Mouse (Mus musculus) liver, embryonic 14.5 days (tissue): ENCODE measurements around the gene Mybpc3.

Source experiments
- CTCF ChIP-seq: IDR thresholded peaks from 2 replicates; pipeline ENCODE4 v1.5.1; 2016; ENCODE audit warnings: antibody characterized with exemption, low read depth, control low read depth
- EP300 ChIP-seq: IDR thresholded peaks from 2 replicates; pipeline ENCODE4 v1.6.1; 2016; ENCODE audit warnings: antibody characterized with exemption, low read depth

DNA sequence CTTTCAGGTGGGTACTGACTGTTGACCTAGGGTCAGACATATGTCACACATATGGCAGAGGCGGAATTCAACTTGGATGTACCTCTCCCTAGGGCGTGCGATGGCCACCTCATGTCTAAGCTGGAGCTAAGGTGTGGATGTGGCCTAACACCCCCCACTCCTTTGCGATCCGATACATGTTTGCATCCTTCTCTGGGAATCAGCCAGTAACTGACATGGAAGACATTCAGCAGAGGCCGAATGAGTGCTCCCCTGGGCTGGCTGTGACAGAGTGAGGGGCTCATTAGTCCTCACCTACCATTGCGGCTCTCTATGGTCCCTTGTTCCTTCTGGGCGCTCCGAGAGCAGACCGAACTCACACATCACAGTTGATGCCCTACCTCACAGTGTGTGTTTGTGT is 46.9 kb upstream of the Mybpc3 start:
- TF ChIP-seq CTCF (no peak), EP300 (no peak)
